Mouse (Mus musculus): ENCODE data around the gene Kprp. TPM values are rescaled to one million over a fixed set of nuclear protein-coding genes. Genes with fewer than 3 reads are reported as not detected.
"Not testable (repeated sequence)": the region's sequence is repeated elsewhere in the genome, so short reads cannot be mapped to it uniquely, and the experiment has no call there.

Kprp gene
- polyA plus RNA-seq (2015; fragmentation: Nextera tagmentation; extraction: Ambion mirVana), result not detected in 2 replicates

DNA sequence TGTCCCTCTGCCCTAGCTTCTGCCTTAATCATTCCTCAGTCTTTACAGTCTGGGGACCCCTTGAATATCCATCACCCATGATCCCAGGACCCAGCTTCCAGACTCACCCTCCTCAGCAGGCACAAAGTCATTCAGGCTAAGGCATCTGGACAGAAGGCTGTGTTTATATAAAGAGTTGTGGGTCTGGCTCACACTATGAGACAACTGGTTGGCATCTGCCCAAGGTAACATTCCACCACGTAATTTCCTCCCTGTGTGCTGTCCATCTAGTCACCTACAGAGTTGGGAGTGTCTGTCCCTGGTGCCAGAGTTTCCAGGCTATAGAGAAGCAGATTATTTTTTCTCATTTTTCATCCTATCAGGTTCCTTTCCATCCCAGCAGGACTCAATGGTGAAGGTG, at the start of gene Kprp:
Gene Kprp (minus strand): TSS at position 140 of the 400 bp plus-strand sequence.
- no peaks in the 10 kb centered on the region for H3K4me1 ChIP-seq (replicated peaks)
- no peak within 1 kb of the TSS for H3K9ac ChIP-seq (replicated peaks)
- H3K4me2 ChIP-seq (replicated peaks), result no peak within 1 kb of the TSS
- ATAC-seq, result no peak
- H3K36me3 ChIP-seq, result no peaks in the 10 kb centered on the region
- 66% methylated on average over 1 of the region's 1 CpGs for WGBS
- no peaks in the 10 kb centered on the region for H3K9me3 ChIP-seq
- H3K4me3 ChIP-seq (replicated peaks), result no peak within 1 kb of the TSS
- no peak within 1 kb of the TSS for H3K27ac ChIP-seq
- H3K27me3 ChIP-seq, result no peaks in the 10 kb centered on the region

DNA sequence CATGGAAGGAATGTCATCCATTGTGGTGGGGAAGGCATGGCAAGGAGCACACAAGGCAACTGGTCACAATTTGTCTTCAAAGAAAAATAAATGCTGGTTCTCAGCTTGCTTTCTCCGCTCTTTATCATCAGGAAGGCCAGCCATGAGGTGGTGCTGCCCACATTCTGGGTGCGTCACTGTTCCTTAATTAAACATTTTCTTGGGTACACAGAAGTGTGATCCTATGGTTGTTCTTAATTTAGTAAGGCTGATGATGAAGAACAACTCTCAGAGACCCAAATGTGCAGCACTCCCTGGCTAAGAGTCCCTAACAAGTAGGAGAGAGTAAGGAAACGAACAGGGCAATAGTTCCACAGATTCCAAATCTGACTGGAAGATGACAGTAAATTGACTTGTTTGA, 47.1 kb upstream of the Kprp start:
- 91% methylated on average over 3 of the region's 3 CpGs for WGBS
- ATAC-seq, result no peak

GRCm38 (mm10) chr3:92870116-92870515, 43.1 kb upstream of the Kprp start, which contains the start of gene 2310050C09Rik:
Gene 2310050C09Rik, minus strand, starts transcription at chr3:92870216.
- Histone ChIP-seq H3K9me3 (no peaks in the 10 kb centered on the region), H3K36me3 (no peaks in the 10 kb centered on the region), H3K27me3 (no peaks in the 10 kb centered on the region), H3K27ac (no peak within 1 kb of the TSS), H3K4me3 (replicated peaks) (no peak within 1 kb of the TSS), H3K4me2 (replicated peaks) (no peak within 1 kb of the TSS), H3K9ac (replicated peaks) (no peak within 1 kb of the TSS), H3K4me1 (replicated peaks) (no peaks in the 10 kb centered on the region)
- no peak for ATAC-seq
- WGBS, result 83% methylated on average over 4 of the region's 4 CpGs

More for the DNA sequence above, 47.1 kb upstream of the Kprp start:
- Histone ChIP-seq H3K27ac (no peak overlapping the region), H3K9me3 (no peaks in the 10 kb centered on the region), H3K4me2 (replicated peaks) (no peak overlapping the region), H3K4me1 (replicated peaks) (no peaks in the 10 kb centered on the region), H3K9ac (replicated peaks) (no peak overlapping the region), H3K36me3 (no peaks in the 10 kb centered on the region), H3K27me3 (no peaks in the 10 kb centered on the region), H3K4me3 (replicated peaks) (no peak overlapping the region)

DNA sequence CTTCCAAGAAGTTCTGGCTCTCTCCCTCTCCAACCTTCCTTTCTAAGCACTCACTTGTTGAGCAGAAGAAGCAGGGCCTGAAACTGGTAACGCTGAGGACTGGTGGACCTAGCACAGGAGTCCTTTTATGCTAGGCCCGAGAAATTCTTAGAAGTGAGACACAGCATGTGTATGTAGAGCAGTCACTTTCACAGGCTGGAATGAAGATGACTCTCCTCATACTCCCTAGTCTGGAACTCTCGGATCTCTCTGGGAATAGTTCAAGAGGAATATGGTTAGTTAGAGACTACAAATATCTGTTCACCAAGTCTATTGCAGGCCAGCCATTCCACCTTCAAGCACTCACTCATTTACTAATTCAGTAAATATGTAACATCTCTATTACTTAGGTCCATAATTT, 24.1 kb upstream of the Kprp start, which contains the start of gene Lce1l:
Gene Lce1l (minus strand): TSS at position 101 of the 400 bp plus-strand sequence.
- 86% methylated on average over 3 of the region's 3 CpGs for WGBS
- no peak within 1 kb of the TSS for H3K4me3 ChIP-seq (replicated peaks)
- H3K4me1 ChIP-seq (replicated peaks), result no peaks in the 10 kb centered on the region
- no peak for ATAC-seq
- H3K9ac ChIP-seq (replicated peaks), result no peak within 1 kb of the TSS
- no peak within 1 kb of the TSS for H3K27ac ChIP-seq
- no peaks in the 10 kb centered on the region for H3K27me3 ChIP-seq
- no peaks in the 10 kb centered on the region for H3K9me3 ChIP-seq
- no peaks in the 10 kb centered on the region for H3K36me3 ChIP-seq
- no peak within 1 kb of the TSS for H3K4me2 ChIP-seq (replicated peaks)

- Histone ChIP-seq H3K4me2 (replicated peaks) (no peak overlapping the region), H3K9ac (replicated peaks) (no peak overlapping the region), H3K4me1 (replicated peaks) (no peaks in the 10 kb centered on the region), H3K27me3 (no peaks in the 10 kb centered on the region), H3K9me3 (no peaks in the 10 kb centered on the region), H3K27ac (no peak overlapping the region), H3K4me3 (replicated peaks) (no peak overlapping the region), H3K36me3 (no peaks in the 10 kb centered on the region)
- WGBS, result 10% methylated on average over 1 of the region's 1 CpGs
- ATAC-seq, result no peak
Measured at GRCm38 (mm10) chr3:92825808-92826207, 1.2 kb downstream of the Kprp start.

GRCm38 (mm10) chr3:92816036-92816435, 11.0 kb downstream of the Kprp start:
- H3K4me3 ChIP-seq (replicated peaks); H3K27me3 ChIP-seq; H3K9me3 ChIP-seq; ATAC-seq; H3K4me2 ChIP-seq (replicated peaks); H3K4me1 ChIP-seq (replicated peaks); H3K27ac ChIP-seq; H3K36me3 ChIP-seq; H3K9ac ChIP-seq (replicated peaks): not testable (repeated sequence)
- 92% methylated on average over 2 of the region's 2 CpGs for WGBS

- WGBS, result 94% methylated on average over 3 of the region's 3 CpGs
- Histone ChIP-seq H3K27me3 (no peaks in the 10 kb centered on the region), H3K9me3 (no peaks in the 10 kb centered on the region), H3K4me2 (replicated peaks) (no peak overlapping the region), H3K4me1 (replicated peaks) (no peaks in the 10 kb centered on the region), H3K4me3 (replicated peaks) (no peak overlapping the region), H3K9ac (replicated peaks) (no peak overlapping the region), H3K36me3 (no peaks in the 10 kb centered on the region), H3K27ac (no peak overlapping the region)
- no peak for ATAC-seq
Measured at GRCm38 (mm10) chr3:92815581-92815980, 11.5 kb downstream of the Kprp start.

DNA sequence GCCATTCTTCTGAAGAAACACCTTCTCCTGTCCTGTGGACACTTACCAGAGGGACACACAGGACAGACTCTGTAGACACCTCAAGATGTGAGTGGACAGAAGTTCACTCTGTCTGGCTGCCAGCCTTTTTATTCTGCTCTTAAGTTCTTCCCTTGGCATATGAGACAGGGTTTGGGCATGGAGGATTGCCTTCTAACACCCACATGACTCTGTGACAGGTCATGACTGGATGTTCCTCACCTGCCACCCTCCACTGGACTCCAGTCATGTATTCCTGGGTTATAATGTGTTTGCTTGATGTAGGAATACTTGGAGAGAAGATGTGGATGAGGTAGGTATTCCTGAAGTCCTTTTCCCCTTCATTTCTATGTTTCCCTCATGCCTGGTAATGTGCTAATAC, 19.3 kb downstream of the Kprp start, which contains the start of gene Lce1k:
Gene Lce1k (minus strand): TSS at position 101 of the 400 bp plus-strand sequence.
- Histone ChIP-seq H3K4me2 (replicated peaks) (no peak within 1 kb of the TSS), H3K4me1 (replicated peaks) (no peaks in the 10 kb centered on the region), H3K4me3 (replicated peaks) (no peak within 1 kb of the TSS), H3K27ac (no peak within 1 kb of the TSS), H3K27me3 (no peaks in the 10 kb centered on the region), H3K9me3 (no peaks in the 10 kb centered on the region), H3K9ac (replicated peaks) (no peak within 1 kb of the TSS), H3K36me3 (no peaks in the 10 kb centered on the region)
- no peak for ATAC-seq

GRCm38 (mm10) chr3:92790414-92790813, 36.6 kb downstream of the Kprp start, which contains the start of gene Lce1j:
Gene Lce1j, minus strand, starts transcription at chr3:92790514.
- ATAC-seq, result no peak
- H3K27ac ChIP-seq, result no peak within 1 kb of the TSS
- H3K9me3 ChIP-seq, result no peaks in the 10 kb centered on the region
- no peaks in the 10 kb centered on the region for H3K36me3 ChIP-seq
- H3K4me2 ChIP-seq (replicated peaks), result no peak within 1 kb of the TSS
- no peaks in the 10 kb centered on the region for H3K4me1 ChIP-seq (replicated peaks)
- 93% methylated on average over 1 of the region's 1 CpGs for WGBS
- no peak within 1 kb of the TSS for H3K9ac ChIP-seq (replicated peaks)
- H3K4me3 ChIP-seq (replicated peaks), result no peak within 1 kb of the TSS
- no peaks in the 10 kb centered on the region for H3K27me3 ChIP-seq

DNA sequence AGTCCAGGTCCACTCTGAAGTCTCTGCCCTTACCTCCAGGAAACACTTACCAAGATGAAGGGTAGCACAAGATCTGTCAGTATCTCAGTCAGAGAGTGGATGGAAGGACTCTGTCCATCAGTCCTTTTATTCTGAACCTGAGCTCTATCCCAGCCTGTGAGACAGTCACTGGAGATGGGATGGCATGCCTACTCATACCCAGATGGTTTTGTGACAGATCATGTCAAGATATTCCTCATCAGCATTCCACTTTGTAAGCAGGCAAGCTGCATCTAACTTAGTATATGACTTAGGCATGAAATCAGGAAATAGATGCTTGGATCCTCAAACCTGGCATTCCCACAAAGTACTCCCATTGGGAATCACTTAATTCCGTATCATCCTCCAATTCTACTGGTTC, 48.2 kb downstream of the Kprp start, which contains the start of gene Lce1i:
Gene Lce1i (minus strand): TSS at position 101 of the 400 bp plus-strand sequence.
- no peak within 1 kb of the TSS for H3K27ac ChIP-seq
- no peak within 1 kb of the TSS for H3K4me3 ChIP-seq (replicated peaks)
- no peak within 1 kb of the TSS for H3K4me2 ChIP-seq (replicated peaks)
- no peaks in the 10 kb centered on the region for H3K27me3 ChIP-seq
- no peaks in the 10 kb centered on the region for H3K4me1 ChIP-seq (replicated peaks)
- no peak for ATAC-seq
- H3K9me3 ChIP-seq, result no peaks in the 10 kb centered on the region
- 82% methylated on average over 1 of the region's 1 CpGs for WGBS
- H3K36me3 ChIP-seq, result no peaks in the 10 kb centered on the region
- no peak within 1 kb of the TSS for H3K9ac ChIP-seq (replicated peaks)

Other genes starting within 250 kb of the Kprp start
- not detected in 2 replicates for gene Smcp, start 238.2 kb downstream of the Kprp start, polyA plus RNA-seq (2015; fragmentation: Nextera tagmentation; extraction: Ambion mirVana)
- gene 2210017I01Rik, start 219.8 kb downstream of the Kprp start, polyA plus RNA-seq (2015; fragmentation: Nextera tagmentation; extraction: Ambion mirVana), result not detected in 2 replicates
- not detected in 2 replicates for gene Lce6a, start 205.6 kb downstream of the Kprp start, polyA plus RNA-seq (2015; fragmentation: Nextera tagmentation; extraction: Ambion mirVana)
- not detected in 2 replicates for gene Lce1a1, start 178.9 kb downstream of the Kprp start, polyA plus RNA-seq (2015; fragmentation: Nextera tagmentation; extraction: Ambion mirVana)
- not detected in 2 replicates for gene Lce1b, start 170.3 kb downstream of the Kprp start, polyA plus RNA-seq (2015; fragmentation: Nextera tagmentation; extraction: Ambion mirVana)
- gene Lce1a2, start 156.9 kb downstream of the Kprp start, polyA plus RNA-seq (2015; fragmentation: Nextera tagmentation; extraction: Ambion mirVana), result not detected in 2 replicates
- not detected in 2 replicates for gene Lce1c, start 148.0 kb downstream of the Kprp start, polyA plus RNA-seq (2015; fragmentation: Nextera tagmentation; extraction: Ambion mirVana)
- gene Lce1d, start 140.0 kb downstream of the Kprp start, polyA plus RNA-seq (2015; fragmentation: Nextera tagmentation; extraction: Ambion mirVana), result not detected in 2 replicates
- gene Lce1e, start 118.2 kb downstream of the Kprp start, polyA plus RNA-seq (2015; fragmentation: Nextera tagmentation; extraction: Ambion mirVana), result not detected in 2 replicates
- gene Lce1f, start 106.9 kb downstream of the Kprp start, polyA plus RNA-seq (2015; fragmentation: Nextera tagmentation; extraction: Ambion mirVana), result not detected in 2 replicates
- gene Gm38119, start 88.2 kb downstream of the Kprp start, polyA plus RNA-seq (2015; fragmentation: Nextera tagmentation; extraction: Ambion mirVana), result not detected in 2 replicates
- gene Lce1g, start 74.9 kb downstream of the Kprp start, polyA plus RNA-seq (2015; fragmentation: Nextera tagmentation; extraction: Ambion mirVana), result not detected in 2 replicates
- gene Lce1h, start 62.2 kb downstream of the Kprp start, polyA plus RNA-seq (2015; fragmentation: Nextera tagmentation; extraction: Ambion mirVana), result not detected in 2 replicates
- gene Lce1i, start 48.3 kb downstream of the Kprp start, polyA plus RNA-seq (2015; fragmentation: Nextera tagmentation; extraction: Ambion mirVana), result not detected in 2 replicates
- gene Lce1j, start 36.7 kb downstream of the Kprp start, polyA plus RNA-seq (2015; fragmentation: Nextera tagmentation; extraction: Ambion mirVana), result not detected in 2 replicates
- gene Lce1k, start 19.4 kb downstream of the Kprp start, polyA plus RNA-seq (2015; fragmentation: Nextera tagmentation; extraction: Ambion mirVana), result not detected in 2 replicates
- gene Lce1l, start 24.0 kb upstream of the Kprp start, polyA plus RNA-seq (2015; fragmentation: Nextera tagmentation; extraction: Ambion mirVana), result not detected in 2 replicates
- not detected in 2 replicates for gene 2310050C09Rik, start 43.0 kb upstream of the Kprp start, polyA plus RNA-seq (2015; fragmentation: Nextera tagmentation; extraction: Ambion mirVana)
- gene Lce3a, start 99.0 kb upstream of the Kprp start, polyA plus RNA-seq (2015; fragmentation: Nextera tagmentation; extraction: Ambion mirVana), result not detected in 2 replicates
- not detected in 2 replicates for gene Lce3b, start 105.7 kb upstream of the Kprp start, polyA plus RNA-seq (2015; fragmentation: Nextera tagmentation; extraction: Ambion mirVana)
- gene Lce3c, start 117.2 kb upstream of the Kprp start, polyA plus RNA-seq (2015; fragmentation: Nextera tagmentation; extraction: Ambion mirVana), result not detected in 2 replicates
- not detected in 2 replicates for gene Lce3d, start 130.1 kb upstream of the Kprp start, polyA plus RNA-seq (2015; fragmentation: Nextera tagmentation; extraction: Ambion mirVana)
- gene Lce3e, start 139.8 kb upstream of the Kprp start, polyA plus RNA-seq (2015; fragmentation: Nextera tagmentation; extraction: Ambion mirVana), result not detected in 2 replicates
- not detected in 2 replicates for gene Lce3f, start 165.0 kb upstream of the Kprp start, polyA plus RNA-seq (2015; fragmentation: Nextera tagmentation; extraction: Ambion mirVana)
- gene Crct1, start 188.4 kb upstream of the Kprp start, polyA plus RNA-seq (2015; fragmentation: Nextera tagmentation; extraction: Ambion mirVana), result 0.30 and 0.31 TPM in 2 replicates
- gene Lce1m, start 191.8 kb upstream of the Kprp start, polyA plus RNA-seq (2015; fragmentation: Nextera tagmentation; extraction: Ambion mirVana), result not detected in 2 replicates
- not detected in 2 replicates for gene Gm4858, start 241.6 kb upstream of the Kprp start, polyA plus RNA-seq (2015; fragmentation: Nextera tagmentation; extraction: Ambion mirVana)

All from midbrain, embryonic 13.5 days (tissue).